Mouse (Mus musculus): ENCODE results near the gene Pm20d2.

The Pm20d2 gene

DNA sequence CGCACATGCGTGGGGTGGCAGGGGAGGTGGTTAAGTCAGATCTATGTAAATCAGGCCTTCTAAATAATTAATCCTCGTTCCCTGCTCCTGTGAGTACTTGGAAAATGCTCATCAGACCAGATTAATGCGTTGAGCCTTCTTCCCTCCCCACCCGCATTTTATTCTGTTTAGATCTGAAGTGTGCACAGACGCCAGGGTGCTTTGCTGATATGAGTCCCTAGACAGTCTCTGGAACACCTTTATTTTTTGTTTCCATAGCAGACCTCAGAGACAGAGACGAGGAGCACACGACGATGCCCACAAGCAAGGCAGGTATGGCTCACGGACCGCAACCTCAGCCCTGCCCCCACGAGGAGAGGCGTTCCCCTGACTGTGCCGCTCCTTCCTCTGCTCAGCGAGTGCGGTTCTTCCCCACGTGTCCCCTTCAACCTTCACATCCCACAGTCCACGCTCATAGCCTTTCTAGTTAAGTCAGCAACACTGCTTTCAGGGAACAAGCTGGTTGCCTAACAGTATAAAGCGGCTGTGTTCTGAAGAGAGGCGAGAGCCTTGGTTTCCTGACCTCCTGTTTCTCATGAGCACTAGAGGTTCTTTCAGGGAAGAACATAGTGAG lies 42.8 kb downstream of the Pm20d2 start:
- peak overlapping the region; percentile 48 for H3K4me3 ChIP-seq (replicated peaks; ENCODE audit: low read length)
- H3K4me1 ChIP-seq (replicated peaks; ENCODE audit: low read depth, low read length) = peaks cover 9% of the 10 kb centered on the region
- H3K27me3 ChIP-seq (ENCODE audit: insufficient read depth, low read length) = peaks cover 45% of the 10 kb centered on the region
- no peak for TF ChIP-seq CTCF (conservative IDR thresholded peaks at IDR 0.05; ENCODE audit: low read length)
- TF ChIP-seq NANOG (IDR thresholded peaks at IDR 0.05; ENCODE audit: borderline replicate concordance, low read length) = no peak
- TF ChIP-seq POU5F1 (IDR thresholded peaks at IDR 0.05; ENCODE audit: borderline replicate concordance, low read length) = no peak
- H3K9me3 ChIP-seq (ENCODE audit: low read length) = 0 out of 2 replicates have a peak, but pooled peaks cover 3% of the 10 kb centered on the region
- no peaks in the 10 kb centered on the region for H3K36me3 ChIP-seq (ENCODE audit: insufficient read depth, low read length)

DNA sequence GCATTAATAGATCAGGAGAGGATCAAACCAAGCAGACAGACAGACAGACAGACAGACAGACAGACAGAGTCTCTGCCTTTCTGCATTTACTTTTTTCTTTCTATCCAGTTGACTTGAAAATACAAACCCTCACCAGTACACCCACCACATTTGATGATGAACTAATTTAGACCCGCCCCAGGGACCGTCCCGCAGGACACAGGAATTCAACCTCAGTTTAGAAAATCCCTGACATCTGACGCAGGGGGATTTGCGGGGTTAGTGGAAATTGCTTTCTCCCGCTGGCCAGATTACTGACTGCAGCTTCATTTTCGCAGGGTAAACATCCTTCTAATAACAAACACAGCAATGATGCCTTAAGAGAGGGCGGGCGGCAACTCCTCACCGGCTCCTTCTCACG lies 57.3 kb downstream of the Pm20d2 start, which contains the start of gene Gabrr1:
Gabrr1 (plus strand) TSS at position 301 of the 400 bp plus-strand sequence.
- Histone ChIP-seq H3K4me1 (replicated peaks; ENCODE audit: low read depth, low read length) (no peaks in the 10 kb centered on the region), H3K9me3 (ENCODE audit: low read length) (no peaks in the 10 kb centered on the region), H3K27me3 (ENCODE audit: insufficient read depth, low read length) (no peaks in the 10 kb centered on the region), H3K36me3 (ENCODE audit: insufficient read depth, low read length) (no peaks in the 10 kb centered on the region), H3K4me3 (replicated peaks; ENCODE audit: low read length) (no peak within 1 kb of the TSS)
- no peak for TF ChIP-seq NANOG (IDR thresholded peaks at IDR 0.05; ENCODE audit: borderline replicate concordance, low read length)
- TF ChIP-seq CTCF (conservative IDR thresholded peaks at IDR 0.05; ENCODE audit: low read length) = no peak
- TF ChIP-seq POU5F1 (IDR thresholded peaks at IDR 0.05; ENCODE audit: borderline replicate concordance, low read length) = no peak

GRCm38 (mm10) chr4:33125409-33126084 lies 64.0 kb downstream of the Pm20d2 start:
- TF ChIP-seq NANOG (IDR thresholded peaks at IDR 0.05; ENCODE audit: borderline replicate concordance, low read length) (no peak), POU5F1 (IDR thresholded peaks at IDR 0.05; ENCODE audit: borderline replicate concordance, low read length) (no peak), CTCF (conservative IDR thresholded peaks at IDR 0.05; ENCODE audit: low read length) (no peak)
- Histone ChIP-seq H3K27me3 (ENCODE audit: insufficient read depth, low read length) (no peaks in the 10 kb centered on the region), H3K9me3 (ENCODE audit: low read length) (peaks cover 19% of the 10 kb centered on the region), H3K36me3 (ENCODE audit: insufficient read depth, low read length) (no peaks in the 10 kb centered on the region), H3K4me3 (replicated peaks; ENCODE audit: low read length) (no peak overlapping the region), H3K4me1 (replicated peaks; ENCODE audit: low read depth, low read length) (no peaks in the 10 kb centered on the region)

- Histone ChIP-seq H3K9me3 (ENCODE audit: low read length) (peaks cover 19% of the 10 kb centered on the region), H3K27me3 (ENCODE audit: insufficient read depth, low read length) (no peaks in the 10 kb centered on the region), H3K4me1 (replicated peaks; ENCODE audit: low read depth, low read length) (no peaks in the 10 kb centered on the region), H3K4me3 (replicated peaks; ENCODE audit: low read length) (no peak overlapping the region), H3K36me3 (ENCODE audit: insufficient read depth, low read length) (no peaks in the 10 kb centered on the region)
- TF ChIP-seq CTCF (conservative IDR thresholded peaks at IDR 0.05; ENCODE audit: low read length) (peak; percentile 46), NANOG (IDR thresholded peaks at IDR 0.05; ENCODE audit: borderline replicate concordance, low read length) (no peak)
Observed at GRCm38 (mm10) chr4:33124493-33124892, 65.0 kb downstream of the Pm20d2 start.

Data from E14TG2a.4 (cell line).